Mouse (Mus musculus): ENCODE measurements around the gene Eftud2.

GRCm38 (mm10) chr11:102864272-102864671 is 16.5 kb downstream of the Eftud2 start:
- no peak for TF ChIP-seq CTCF (IDR thresholded peaks at IDR 0.05; ENCODE audit: control insufficient read depth, insufficient read depth, insufficient replicate concordance, low read depth, low read length)
- TF ChIP-seq POLR2A (IDR thresholded peaks at IDR 0.05; ENCODE audit: control insufficient read depth, low read depth, low read length): no peak
